Mouse (Mus musculus) urinary bladder, adult 2 months (tissue): ENCODE measurements around the gene Myd88. TPM values are rescaled to one million over a fixed set of nuclear protein-coding genes. Genes with fewer than 3 reads are reported as not detected.

Source experiments
- DNase-seq: peaks from one replicate; pipeline ENCODE4 v3.0.0; 2022; ENCODE audit warnings: low spot score
- polyA plus RNA-seq: library from polyadenylated mRNA; depleted of rRNA; stranded (reverse); fragments of >200 nt; gene quantifications from 2 replicates; pipeline ENCODE4 v1.2.3, GENCODE M21; 2012; rRNA removed

The Myd88 gene
- polyA plus RNA-seq, 1 experiment, result 19.4 TPM

GRCm38 (mm10) chr9:119297696-119298095, 43.5 kb downstream of the Myd88 start:
- DNase-seq, result no peak

GRCm38 (mm10) chr9:119290791-119291190, 50.4 kb downstream of the Myd88 start:
- no peak for DNase-seq

Other genes with a start within 250 kb of the Myd88 start
- gene Plcd1, start 247.9 kb downstream of the Myd88 start, polyA plus RNA-seq, result 72.3 and 76.4 TPM in 2 replicates
- 3.2 and 4.2 TPM in 2 replicates for gene Dlec1, start 238.9 kb downstream of the Myd88 start, polyA plus RNA-seq
- 206 and 222 TPM in 2 replicates for gene Acaa1b, start 184.3 kb downstream of the Myd88 start, polyA plus RNA-seq
- gene Gm47289, start 182.2 kb downstream of the Myd88 start, polyA plus RNA-seq, result 0.03 and 0.07 TPM in 2 replicates
- 0.04 and 0.07 TPM in 2 replicates for gene Slc22a13, start 132.3 kb downstream of the Myd88 start, polyA plus RNA-seq
- gene Oxsr1, start 19.0 kb downstream of the Myd88 start, polyA plus RNA-seq, result 37.3 and 38.1 TPM in 2 replicates
- 144 and 173 TPM in 2 replicates for gene Acaa1a, start 1.7 kb downstream of the Myd88 start, polyA plus RNA-seq
- 1.4 and 1.6 TPM in 2 replicates for gene Xylb, start 16.0 kb upstream of the Myd88 start, polyA plus RNA-seq
- 0.16 and 0.40 TPM in 2 replicates for gene Slc22a14, start 24.1 kb upstream of the Myd88 start, polyA plus RNA-seq
- 2.3 and 3.7 TPM in 2 replicates for gene Acvr2b, start 60.7 kb upstream of the Myd88 start, polyA plus RNA-seq
- 4.8 and 5.7 TPM in 2 replicates for gene Exog, start 103.5 kb upstream of the Myd88 start, polyA plus RNA-seq
- 0.23 and 0.38 TPM in 2 replicates for gene Scn5a, start 237.6 kb upstream of the Myd88 start, polyA plus RNA-seq